ENCODE assay signal across 8 mouse cellular contexts in the genomic region with DNA sequence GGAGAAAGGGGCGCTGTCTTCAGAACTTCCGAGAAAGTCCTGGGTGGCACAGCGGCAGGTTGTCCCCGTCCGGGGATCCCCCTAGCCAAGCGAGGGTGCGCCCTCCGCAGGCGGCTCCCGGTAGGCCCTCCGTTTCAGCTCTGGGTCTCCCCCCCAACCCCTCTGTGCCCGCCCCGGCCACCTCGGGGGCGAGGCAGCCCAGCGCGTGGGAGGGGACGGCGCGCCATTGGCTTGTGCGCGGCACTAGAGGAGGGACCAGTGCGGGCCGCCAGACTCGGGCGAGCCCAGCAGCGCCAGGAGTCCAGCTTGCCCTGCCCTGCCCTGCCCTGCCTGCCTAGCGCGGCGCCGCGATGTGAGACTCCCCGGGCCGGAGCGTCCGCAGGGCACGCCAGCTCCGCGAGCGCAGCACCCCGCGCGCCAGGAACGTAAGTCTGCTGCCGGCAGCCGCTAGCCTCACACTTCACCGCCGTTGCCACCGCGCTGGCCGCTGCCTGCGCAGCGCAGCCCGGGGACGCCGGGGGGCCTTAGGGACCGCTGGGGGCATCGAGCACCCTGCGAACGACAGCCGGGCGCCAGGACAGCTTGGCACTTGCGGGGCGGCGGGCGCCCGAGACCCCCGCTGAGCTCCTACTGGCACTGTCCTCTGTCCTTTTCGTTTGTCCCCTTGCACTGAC. TPM values are rescaled to one million over a fixed set of nuclear protein-coding genes. Genes with fewer than 3 reads are reported as not detected.
A peak's percentile ranks its signal among the peaks of the same experiment; 100 is the strongest.
DNase-seq lines count a peak whose midpoint lies in the region; ATAC-seq lines count a peak whose summit lies in the region.

A gene (plus strand): TSS at position 226 of the 674 bp plus-strand sequence.

- H3K27me3 ChIP-seq in forebrain, embryonic 13.5 days, result peaks cover 3% of the 10 kb centered on the region; the same call in 1 of the 2 replicates
- peaks cover 12% of the 10 kb centered on the region for H3K27me3 ChIP-seq in heart, embryonic 16.5 days (ENCODE audit: control insufficient read depth, insufficient read depth, low read length)
- peaks cover 77% of the 10 kb centered on the region for H3K27me3 ChIP-seq in liver, embryonic 15.5 days
- H3K27me3 ChIP-seq in stomach, embryonic 15.5 days (replicated peaks), result no peaks in the 10 kb centered on the region

- DNase-seq in CD4-positive, CD25-positive, alpha-beta regulatory T cell, adult 2 months (ENCODE audit: low read depth, low spot score), result peak; percentile 95
- DNase-seq in c-Kit-positive CD71-negative TER-119-negative erythroid progenitor cells, embryonic 14.5 days (ENCODE audit: low read depth), result peak; percentile 62
- peak; percentile 92 for DNase-seq in kidney, postnatal 14 days
- peak; percentile 80 for DNase-seq in neural tube, embryonic 10.5 days (ENCODE audit: extremely low spot score, low spot score)

- H3K4me2 ChIP-seq in forebrain, embryonic 13.5 days, result peak within 1 kb of the TSS; percentile 80
- peak within 1 kb of the TSS; percentile 98 for H3K4me2 ChIP-seq in heart, embryonic 16.5 days (ENCODE audit: low read depth, low read length)
- peak within 1 kb of the TSS; percentile 75 for H3K4me2 ChIP-seq in liver, embryonic 15.5 days
- H3K4me2 ChIP-seq in stomach, embryonic 15.5 days, result peak within 1 kb of the TSS; percentile 97

- H3K4me3 ChIP-seq in forebrain, embryonic 13.5 days, result peak within 1 kb of the TSS; percentile 90
- H3K4me3 ChIP-seq in heart, embryonic 16.5 days (ENCODE audit: low read length), result peak within 1 kb of the TSS; percentile 83
- peak within 1 kb of the TSS; percentile 48 for H3K4me3 ChIP-seq in liver, embryonic 15.5 days (replicated peaks)
- H3K4me3 ChIP-seq in stomach, embryonic 15.5 days (replicated peaks), result peak within 1 kb of the TSS; percentile 68

- no peaks in the 10 kb centered on the region; the same call in 1 of the 2 replicates for H3K36me3 ChIP-seq in forebrain, embryonic 13.5 days (ENCODE audit: poor library complexity, severe bottlenecking)
- H3K36me3 ChIP-seq in heart, embryonic 16.5 days (ENCODE audit: control insufficient read depth, insufficient read depth), result no peaks in the 10 kb centered on the region
- H3K36me3 ChIP-seq in liver, embryonic 15.5 days (replicated peaks), result no peaks in the 10 kb centered on the region
- no peaks in the 10 kb centered on the region for H3K36me3 ChIP-seq in stomach, embryonic 15.5 days

- H3K9ac ChIP-seq in forebrain, embryonic 13.5 days, result peak within 1 kb of the TSS; percentile 98
- peak within 1 kb of the TSS; percentile 84 for H3K9ac ChIP-seq in heart, embryonic 16.5 days (ENCODE audit: low read length)
- H3K9ac ChIP-seq in liver, embryonic 15.5 days, result no peak within 1 kb of the TSS
- H3K9ac ChIP-seq in stomach, embryonic 15.5 days, result peak within 1 kb of the TSS; percentile 52

- H3K27ac ChIP-seq in forebrain, embryonic 13.5 days, result peak within 1 kb of the TSS; percentile 95
- peak within 1 kb of the TSS; percentile 72 for H3K27ac ChIP-seq in heart, embryonic 16.5 days (ENCODE audit: low read length)
- H3K27ac ChIP-seq in liver, embryonic 15.5 days (replicated peaks), result no peak within 1 kb of the TSS
- peak within 1 kb of the TSS; percentile 81 for H3K27ac ChIP-seq in stomach, embryonic 15.5 days

- ATAC-seq in forebrain, embryonic 13.5 days, result peak; percentile 89
- ATAC-seq in heart, embryonic 16.5 days (replicated peaks; ENCODE audit: extremely low read depth, insufficient read depth, low FRiP score), result peak; percentile 89
- ATAC-seq in liver, embryonic 15.5 days (ENCODE audit: insufficient read depth), result peak; percentile 76
- peak; percentile 90 for ATAC-seq in stomach, embryonic 15.5 days (ENCODE audit: insufficient read depth, low FRiP score, low read depth)

- no peaks in the 10 kb centered on the region for H3K9me3 ChIP-seq in forebrain, embryonic 13.5 days (replicated peaks)
- H3K9me3 ChIP-seq in heart, embryonic 16.5 days (replicated peaks; ENCODE audit: control insufficient read depth, low read length), result no peaks in the 10 kb centered on the region
- H3K9me3 ChIP-seq in liver, embryonic 15.5 days (replicated peaks), result no peaks in the 10 kb centered on the region
- H3K9me3 ChIP-seq in stomach, embryonic 15.5 days, result no peaks in the 10 kb centered on the region

- under 1% methylated on average over 65 of the region's 69 CpGs for WGBS in forebrain, embryonic 13.5 days
- under 1% methylated on average over 68 of the region's 69 CpGs for WGBS in heart, embryonic 16.5 days
- WGBS in liver, embryonic 15.5 days (ENCODE audit: insufficient replicate concordance), result under 1% methylated on average over 68 of the region's 69 CpGs
- WGBS in stomach, embryonic 15.5 days, result under 1% methylated on average over 65 of the region's 69 CpGs

- H3K4me1 ChIP-seq in forebrain, embryonic 13.5 days, result peaks cover 46% of the 10 kb centered on the region
- peaks cover 2% of the 10 kb centered on the region; the same call in 1 of the 2 replicates for H3K4me1 ChIP-seq in heart, embryonic 16.5 days (ENCODE audit: control insufficient read depth, insufficient read depth, low read length)
- peaks cover 14% of the 10 kb centered on the region; the same call in 1 of the 2 replicates for H3K4me1 ChIP-seq in liver, embryonic 15.5 days (replicated peaks)
- H3K4me1 ChIP-seq in stomach, embryonic 15.5 days, result peaks cover 50% of the 10 kb centered on the region

RNA-seq across cellular contexts. Expression of the gene that starts here (rescaled TPM):
- polyA plus RNA-seq in forebrain, embryonic 13.5 days (2015; fragmentation: Nextera tagmentation; extraction: Ambion mirVana), result 84.5 and 87.5 TPM in 2 replicates
- 28.3 and 38.6 TPM in 2 replicates for polyA plus RNA-seq in heart, embryonic 16.5 days (2015; fragmentation: Nextera tagmentation; extraction: Ambion mirVana)
- 3.4 and 3.7 TPM in 2 replicates for polyA plus RNA-seq in liver, embryonic 15.5 days (2015; fragmentation: Nextera tagmentation; extraction: Ambion mirVana)
- polyA plus RNA-seq in stomach, embryonic 15.5 days (2015; fragmentation: Nextera tagmentation; extraction: Ambion mirVana), result 29.3 and 37.7 TPM in 2 replicates
